Mouse (Mus musculus): ENCODE data around the gene Alpk1. TPM values are rescaled to one million over a fixed set of nuclear protein-coding genes. Genes with fewer than 3 reads are reported as not detected.
"Not testable (repeated sequence)": the region's sequence is repeated elsewhere in the genome, so short reads cannot be mapped to it uniquely, and the experiment has no call there.

Gene Alpk1
- polyA plus RNA-seq, 1 experiment from 2014 or later, result 0.64 TPM

- Histone ChIP-seq H3K4me3 (ENCODE audit: low read depth, low read length) (no peak overlapping the region), H3K27me3 (ENCODE audit: control insufficient read depth, insufficient read depth, low read length) (peaks cover 19% of the 10 kb centered on the region), H3K27ac (ENCODE audit: low read depth, low read length) (no peak overlapping the region), H3K4me1 (ENCODE audit: control insufficient read depth, insufficient read depth, low read length) (no peaks in the 10 kb centered on the region), H3K36me3 (ENCODE audit: control insufficient read depth, insufficient read depth, low read length) (no peaks in the 10 kb centered on the region), H3K4me2 (ENCODE audit: low read depth) (no peak overlapping the region), H3K9ac (ENCODE audit: low read length) (no peak overlapping the region), H3K9me3 (ENCODE audit: control insufficient read depth, low read length) (no peaks in the 10 kb centered on the region)
- ATAC-seq (ENCODE audit: insufficient read depth, low FRiP score, low TSS enrichment) (no peak), DNase-seq (ENCODE audit: low spot score) (no peak)
Observed at GRCm38 (mm10) chr3:127787032-127787431, 6.7 kb upstream of the Alpk1 start.

- not testable (repeated sequence) for H3K36me3 ChIP-seq (ENCODE audit: control insufficient read depth, insufficient read depth, low read length); H3K4me3 ChIP-seq (ENCODE audit: low read depth, low read length); H3K4me1 ChIP-seq (ENCODE audit: control insufficient read depth, insufficient read depth, low read length); H3K9me3 ChIP-seq (ENCODE audit: control insufficient read depth, low read length); H3K27me3 ChIP-seq (ENCODE audit: control insufficient read depth, insufficient read depth, low read length); H3K27ac ChIP-seq (ENCODE audit: low read depth, low read length); H3K9ac ChIP-seq (ENCODE audit: low read length); DNase-seq (ENCODE audit: low spot score); H3K4me2 ChIP-seq (ENCODE audit: low read depth); ATAC-seq (ENCODE audit: insufficient read depth, low FRiP score, low TSS enrichment)
- 95% methylated on average over 8 of the region's 8 CpGs for WGBS
Observed at GRCm38 (mm10) chr3:127783680-127784079, 3.4 kb upstream of the Alpk1 start.

- 86% methylated on average over 6 of the region's 6 CpGs for WGBS
- no peak for ATAC-seq (ENCODE audit: insufficient read depth, low FRiP score, low TSS enrichment)
- peaks cover 2% of the 10 kb centered on the region; the same call in 1 of the 2 replicates for H3K27me3 ChIP-seq (ENCODE audit: control insufficient read depth, insufficient read depth, low read length)
Observed at GRCm38 (mm10) chr3:127782921-127783320, 2.6 kb upstream of the Alpk1 start.

GRCm38 (mm10) chr3:127780921-127781320 lies 594 bp upstream of the Alpk1 start:
- no peak overlapping the region for H3K4me2 ChIP-seq (ENCODE audit: low read depth)
- ATAC-seq (ENCODE audit: insufficient read depth, low FRiP score, low TSS enrichment) (no peak), DNase-seq (ENCODE audit: low spot score) (no peak)
- H3K27ac ChIP-seq (ENCODE audit: low read depth, low read length), result no peak overlapping the region
- H3K27me3 ChIP-seq (ENCODE audit: control insufficient read depth, insufficient read depth, low read length), result no peaks in the 10 kb centered on the region
- H3K4me3 ChIP-seq (ENCODE audit: low read depth, low read length), result no peak overlapping the region
- H3K9ac ChIP-seq (ENCODE audit: low read length), result no peak overlapping the region
- no peaks in the 10 kb centered on the region for H3K9me3 ChIP-seq (ENCODE audit: control insufficient read depth, low read length)
- 96% methylated on average over 9 of the region's 9 CpGs for WGBS
- no peaks in the 10 kb centered on the region for H3K36me3 ChIP-seq (ENCODE audit: control insufficient read depth, insufficient read depth, low read length)
- H3K4me1 ChIP-seq (ENCODE audit: control insufficient read depth, insufficient read depth, low read length), result no peaks in the 10 kb centered on the region

More at GRCm38 (mm10) chr3:127782921-127783320, 2.6 kb upstream of the Alpk1 start:
- no peaks in the 10 kb centered on the region for H3K4me1 ChIP-seq (ENCODE audit: control insufficient read depth, insufficient read depth, low read length)
- H3K4me3 ChIP-seq (ENCODE audit: low read depth, low read length), result no peak overlapping the region
- H3K4me2 ChIP-seq (ENCODE audit: low read depth), result no peak overlapping the region
- no peak overlapping the region for H3K27ac ChIP-seq (ENCODE audit: low read depth, low read length)
- no peaks in the 10 kb centered on the region for H3K36me3 ChIP-seq (ENCODE audit: control insufficient read depth, insufficient read depth, low read length)
- H3K9ac ChIP-seq (ENCODE audit: low read length), result no peak overlapping the region
- no peak for DNase-seq (ENCODE audit: low spot score)
- H3K9me3 ChIP-seq (ENCODE audit: control insufficient read depth, low read length), result no peaks in the 10 kb centered on the region

GRCm38 (mm10) chr3:127769146-127769545 lies 11.2 kb downstream of the Alpk1 start:
- H3K4me2 ChIP-seq (ENCODE audit: low read depth), result no peak overlapping the region
- H3K27ac ChIP-seq (ENCODE audit: low read depth, low read length), result no peak overlapping the region
- H3K27me3 ChIP-seq (ENCODE audit: control insufficient read depth, insufficient read depth, low read length), result no peaks in the 10 kb centered on the region
- no peaks in the 10 kb centered on the region for H3K9me3 ChIP-seq (ENCODE audit: control insufficient read depth, low read length)
- no peaks in the 10 kb centered on the region for H3K4me1 ChIP-seq (ENCODE audit: control insufficient read depth, insufficient read depth, low read length)
- no peak for DNase-seq (ENCODE audit: low spot score)
- H3K36me3 ChIP-seq (ENCODE audit: control insufficient read depth, insufficient read depth, low read length), result no peaks in the 10 kb centered on the region
- no peak for ATAC-seq (ENCODE audit: insufficient read depth, low FRiP score, low TSS enrichment)
- H3K9ac ChIP-seq (ENCODE audit: low read length), result no peak overlapping the region
- no peak overlapping the region for H3K4me3 ChIP-seq (ENCODE audit: low read depth, low read length)
- WGBS, result 87% methylated on average over 11 of the region's 11 CpGs

DNA sequence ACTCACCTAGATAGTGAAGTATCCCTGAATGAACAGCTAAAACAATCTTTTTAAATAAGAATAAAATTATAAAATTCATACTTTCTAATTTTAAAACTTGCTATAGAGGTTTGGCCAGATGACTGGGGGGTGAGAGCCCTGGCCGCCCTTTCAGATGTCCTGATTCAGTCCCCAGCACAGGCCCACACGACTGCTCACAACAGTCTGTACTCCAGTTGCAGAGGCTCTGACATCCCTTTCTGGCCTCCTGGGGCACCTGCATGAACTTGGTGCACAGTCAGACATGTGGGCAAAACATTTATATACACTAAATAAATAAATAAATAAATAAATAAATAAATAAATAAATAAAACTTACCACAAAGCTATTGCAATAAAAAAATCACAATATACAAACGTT lies 14.4 kb downstream of the Alpk1 start:
- DNase-seq (ENCODE audit: low spot score) (no peak), ATAC-seq (ENCODE audit: insufficient read depth, low FRiP score, low TSS enrichment) (no peak)
- Histone ChIP-seq H3K4me2 (ENCODE audit: low read depth) (no peak overlapping the region), H3K9ac (ENCODE audit: low read length) (no peak overlapping the region), H3K27ac (ENCODE audit: low read depth, low read length) (no peak overlapping the region), H3K4me1 (ENCODE audit: control insufficient read depth, insufficient read depth, low read length) (no peaks in the 10 kb centered on the region), H3K9me3 (ENCODE audit: control insufficient read depth, low read length) (no peaks in the 10 kb centered on the region), H3K36me3 (ENCODE audit: control insufficient read depth, insufficient read depth, low read length) (no peaks in the 10 kb centered on the region), H3K27me3 (ENCODE audit: control insufficient read depth, insufficient read depth, low read length) (peaks cover 3% of the 10 kb centered on the region), H3K4me3 (ENCODE audit: low read depth, low read length) (no peak overlapping the region)
- WGBS, result 72% methylated on average over 3 of the region's 3 CpGs

- no peak for ATAC-seq (ENCODE audit: insufficient read depth, low FRiP score, low TSS enrichment)
- Histone ChIP-seq H3K9me3 (ENCODE audit: control insufficient read depth, low read length) (no peaks in the 10 kb centered on the region), H3K4me3 (ENCODE audit: low read depth, low read length) (no peak overlapping the region), H3K4me1 (ENCODE audit: control insufficient read depth, insufficient read depth, low read length) (no peaks in the 10 kb centered on the region), H3K27me3 (ENCODE audit: control insufficient read depth, insufficient read depth, low read length) (peaks cover 3% of the 10 kb centered on the region), H3K27ac (ENCODE audit: low read depth, low read length) (no peak overlapping the region), H3K9ac (ENCODE audit: low read length) (no peak overlapping the region), H3K36me3 (ENCODE audit: control insufficient read depth, insufficient read depth, low read length) (no peaks in the 10 kb centered on the region), H3K4me2 (ENCODE audit: low read depth) (no peak overlapping the region)
- no peak for DNase-seq (ENCODE audit: low spot score)
- 54% methylated on average over 5 of the region's 5 CpGs for WGBS
Observed at GRCm38 (mm10) chr3:127764541-127764940, 15.8 kb downstream of the Alpk1 start.

- no peaks in the 10 kb centered on the region for H3K36me3 ChIP-seq (ENCODE audit: control insufficient read depth, insufficient read depth, low read length)
- peaks cover 1% of the 10 kb centered on the region; the same call in 1 of the 2 replicates for H3K4me1 ChIP-seq (ENCODE audit: control insufficient read depth, insufficient read depth, low read length)
- 27% methylated on average over 7 of the region's 7 CpGs for WGBS
- H3K27ac ChIP-seq (ENCODE audit: low read depth, low read length), result no peak overlapping the region
- DNase-seq (ENCODE audit: low spot score) (peak; percentile 79), ATAC-seq (ENCODE audit: insufficient read depth, low FRiP score, low TSS enrichment) (peak; percentile 33; the same call in 1 of the 2 replicates)
- no peak overlapping the region for H3K4me2 ChIP-seq (ENCODE audit: low read depth)
- H3K4me3 ChIP-seq (ENCODE audit: low read depth, low read length), result no peak overlapping the region
- H3K9me3 ChIP-seq (ENCODE audit: control insufficient read depth, low read length), result no peaks in the 10 kb centered on the region
- no peak overlapping the region for H3K9ac ChIP-seq (ENCODE audit: low read length)
- H3K27me3 ChIP-seq (ENCODE audit: control insufficient read depth, insufficient read depth, low read length), result peaks cover 3% of the 10 kb centered on the region
Observed at GRCm38 (mm10) chr3:127763076-127763612, 17.2 kb downstream of the Alpk1 start.

GRCm38 (mm10) chr3:127762403-127762802 lies 17.9 kb downstream of the Alpk1 start:
- Histone ChIP-seq H3K4me3 (ENCODE audit: low read depth, low read length) (no peak overlapping the region), H3K36me3 (ENCODE audit: control insufficient read depth, insufficient read depth, low read length) (no peaks in the 10 kb centered on the region), H3K27ac (ENCODE audit: low read depth, low read length) (no peak overlapping the region), H3K4me2 (ENCODE audit: low read depth) (no peak overlapping the region), H3K4me1 (ENCODE audit: control insufficient read depth, insufficient read depth, low read length) (peaks cover 2% of the 10 kb centered on the region; the same call in 1 of the 2 replicates), H3K9me3 (ENCODE audit: control insufficient read depth, low read length) (no peaks in the 10 kb centered on the region), H3K9ac (ENCODE audit: low read length) (no peak overlapping the region), H3K27me3 (ENCODE audit: control insufficient read depth, insufficient read depth, low read length) (peaks cover 3% of the 10 kb centered on the region)
- WGBS, result 58% methylated on average over 8 of the region's 8 CpGs
- ATAC-seq (ENCODE audit: insufficient read depth, low FRiP score, low TSS enrichment) (no peak), DNase-seq (ENCODE audit: low spot score) (no peak)
